Mouse (Mus musculus): ENCODE data around the gene Dhfr. TPM values are rescaled to one million over a fixed set of nuclear protein-coding genes. Genes with fewer than 3 reads are reported as not detected.
"Not testable (repeated sequence)": the region's sequence is repeated elsewhere in the genome, so short reads cannot be mapped to it uniquely, and the experiment has no call there.

Gene Dhfr
- total and polyA plus RNA-seq, 3 experiments = 15.7 to 63.1 (median 17.4) TPM

DNA sequence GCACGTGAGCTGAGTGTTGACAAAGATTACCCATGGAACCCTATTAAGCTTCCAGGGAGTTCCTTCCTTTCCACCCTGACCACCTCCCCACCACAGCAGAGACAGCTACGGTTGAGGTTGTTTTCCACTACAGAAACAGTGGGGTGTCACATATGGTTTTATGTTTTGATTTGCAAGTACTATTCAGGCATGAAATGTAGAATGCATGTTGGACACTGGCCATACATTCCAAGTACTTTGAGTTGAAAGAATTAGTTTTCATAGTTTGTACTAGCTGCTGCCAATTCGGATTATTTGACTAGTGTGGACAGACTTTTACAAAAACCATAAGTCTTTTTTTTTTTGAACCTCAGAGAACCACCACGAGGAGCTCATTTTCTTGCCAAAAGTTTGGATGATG is 10.8 kb downstream of the Dhfr start (continued):
- TF ChIP-seq POLR2A (IDR thresholded peaks at IDR 0.05; ENCODE audit: control insufficient read depth in 1 of 2, insufficient read depth in 1 of 2, low read depth in 1 of 2, low read length in 2 of 2, poor library complexity in 1 of 2) = no peak

DNA sequence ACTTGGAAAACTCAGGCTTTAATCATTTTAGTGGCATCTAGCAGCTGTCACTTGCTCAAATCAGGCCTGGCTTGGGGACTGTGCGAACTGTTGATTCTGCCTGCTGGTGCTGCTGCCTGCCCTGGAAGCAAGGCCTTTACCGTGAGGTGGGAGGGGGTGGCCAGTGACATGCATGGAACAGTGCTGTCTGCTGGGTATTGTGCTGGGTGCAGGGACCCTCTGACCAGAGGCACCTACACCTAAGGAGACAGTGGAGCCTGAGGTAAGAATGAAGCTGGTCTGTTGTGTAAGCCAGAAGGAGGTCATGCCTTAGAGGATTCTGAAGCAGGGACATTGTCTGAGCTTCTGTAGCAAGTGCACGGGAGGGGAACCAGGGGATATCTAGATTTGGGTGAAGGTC is 16.3 kb downstream of the Dhfr start:
- no peak for DNase-seq (ENCODE audit: low read depth, low spot score)
- Histone ChIP-seq H3K4me3 (ENCODE audit: control insufficient read depth in 1 of 2, insufficient read depth in 1 of 2, low read depth in 2 of 2, low read length in 2 of 2) (no peak overlapping the region), H3K27ac (ENCODE audit: control insufficient read depth, low read depth, low read length) (no peak overlapping the region), H3K4me1 (ENCODE audit: control insufficient read depth in 1 of 2, insufficient read depth in 2 of 2, low read length in 2 of 2) (no peaks in the 10 kb centered on the region; a peak in 1 of 4 replicates), H3K9ac (ENCODE audit: control insufficient read depth, low read depth, low read length, poor library complexity, severe bottlenecking) (no peak overlapping the region), H3K36me3 (ENCODE audit: control insufficient read depth in 1 of 2, insufficient read depth in 2 of 2, low read length in 2 of 2) (peaks cover 0 to 10% of the 10 kb centered on the region in 2 experiments; a peak in 2 of 4 replicates), H3K27me3 (ENCODE audit: control insufficient read depth in 1 of 2, insufficient read depth in 2 of 2, low read length in 2 of 2) (no peaks in the 10 kb centered on the region), H3K9me3 (replicated peaks; ENCODE audit: insufficient read depth, low read length) (no peaks in the 10 kb centered on the region), H3K79me2 (ENCODE audit: control insufficient read depth, insufficient read depth, low read length, poor library complexity) (no peaks in the 10 kb centered on the region)
- TF ChIP-seq SMC3 (IDR thresholded peaks at IDR 0.05; ENCODE audit: low read depth, low read length) (no peak), EP300 (IDR thresholded peaks at IDR 0.05; ENCODE audit: low read depth in 1 of 2, low read length in 2 of 2) (no peak), BHLHE40 (IDR thresholded peaks at IDR 0.05; ENCODE audit: borderline replicate concordance, low read depth, low read length) (no peak), MYB (IDR thresholded peaks at IDR 0.05; ENCODE audit: low read depth, low read length) (no peak), KAT2A (conservative IDR thresholded peaks at IDR 0.05; ENCODE audit: low read depth, low read length) (no peak), CTCF (IDR thresholded peaks at IDR 0.05 in 2 of 3, conservative IDR thresholded peaks at IDR 0.05 in 1 of 3; ENCODE audit: control insufficient read depth in 1 of 3, insufficient read depth in 1 of 3, low read depth in 2 of 3, low read length in 3 of 3, poor library complexity in 1 of 3, severe bottlenecking in 1 of 3) (no peak), NELFE (IDR thresholded peaks at IDR 0.05; ENCODE audit: low read depth, low read length) (no peak), USF2 (IDR thresholded peaks at IDR 0.05; ENCODE audit: borderline replicate concordance in 1 of 2, insufficient read depth in 1 of 2, low read depth in 1 of 2, low read length in 2 of 2) (no peak), MXI1 (IDR thresholded peaks at IDR 0.05; ENCODE audit: low read depth, low read length) (no peak), MAZ (IDR thresholded peaks at IDR 0.05; ENCODE audit: low read depth, low read length) (no peak), GABPA (IDR thresholded peaks at IDR 0.05; ENCODE audit: low read depth, low read length) (no peak), ETS1 (IDR thresholded peaks at IDR 0.05; ENCODE audit: low read depth, low read length) (no peak), ZC3H11A (IDR thresholded peaks at IDR 0.05; ENCODE audit: low read depth, low read length) (no peak)

DNA sequence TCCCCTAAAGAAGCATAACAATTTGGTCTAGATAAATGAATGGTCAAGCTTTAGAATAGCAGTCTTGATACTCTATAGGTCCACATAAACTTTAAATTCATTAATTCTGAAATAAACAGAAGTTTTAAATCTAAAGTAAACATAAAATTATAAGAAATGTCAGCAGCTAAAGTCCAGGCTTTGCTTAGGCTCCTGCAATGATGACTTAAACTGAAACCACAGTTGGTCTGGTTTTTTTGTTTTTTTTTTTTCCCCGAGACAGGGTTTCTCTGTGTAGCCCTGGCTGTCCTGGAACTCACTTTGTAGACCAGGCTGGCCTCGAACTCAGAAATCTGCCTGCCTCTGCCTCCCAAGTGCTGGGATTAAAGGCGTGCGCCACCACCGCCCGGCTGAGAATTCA is 16.9 kb downstream of the Dhfr start:
- not testable (repeated sequence) for H3K9me3 ChIP-seq (replicated peaks; ENCODE audit: insufficient read depth, low read length); H3K27me3 ChIP-seq (ENCODE audit: control insufficient read depth in 1 of 2, insufficient read depth in 2 of 2, low read length in 2 of 2); H3K27ac ChIP-seq (ENCODE audit: control insufficient read depth, low read depth, low read length); H3K9ac ChIP-seq (ENCODE audit: control insufficient read depth, low read depth, low read length, poor library complexity, severe bottlenecking); DNase-seq (ENCODE audit: low read depth, low spot score); H3K4me3 ChIP-seq (ENCODE audit: control insufficient read depth in 1 of 2, insufficient read depth in 1 of 2, low read depth in 2 of 2, low read length in 2 of 2); H3K4me1 ChIP-seq (ENCODE audit: control insufficient read depth in 1 of 2, insufficient read depth in 2 of 2, low read length in 2 of 2); H3K79me2 ChIP-seq (ENCODE audit: control insufficient read depth, insufficient read depth, low read length, poor library complexity)
- H3K36me3 ChIP-seq (ENCODE audit: control insufficient read depth in 1 of 2, insufficient read depth in 2 of 2, low read length in 2 of 2) = peaks cover 0 to 10% of the 10 kb centered on the region in 2 experiments; a peak in 2 of 4 replicates

Measured in MEL (cell line).